Mouse (Mus musculus) lung, embryonic 14.5 days (tissue): ENCODE results near the gene Nfu1. TPM values are rescaled to one million over a fixed set of nuclear protein-coding genes. Genes with fewer than 3 reads are reported as not detected.

Experiments
- ATAC-seq: fragments of 200-750 bp; cut with Nextera tagmentation; 2 replicates; pipeline ENCODE4 v1.8.0; 2017; ENCODE audit warnings: mild to moderate bottlenecking, moderate TSS enrichment, moderate library complexity; ENCODE audit not compliant: insufficient read depth
- DNase-seq: peaks from one replicate; pipeline ENCODE4 v3.0.0-alpha.2; 2015
- H3K27ac ChIP-seq: fragments of 300-500 bp; sonication (generic); 2 replicates; pipeline ENCODE4 v1.5.1; 2014; ENCODE audit warnings: low read depth, mild to moderate bottlenecking, moderate library complexity
- H3K27me3 ChIP-seq: fragments of 300-500 bp; sonication (generic); 2 replicates; pipeline ENCODE4 v1.6.1; 2014; ENCODE audit warnings: low read length, control low read depth; ENCODE audit not compliant: insufficient read depth
- H3K36me3 ChIP-seq: fragments of 300-500 bp; sonication (generic); 2 replicates; pipeline ENCODE4 v1.6.1; 2014; ENCODE audit warnings: control low read depth; ENCODE audit not compliant: insufficient read depth
- H3K4me1 ChIP-seq: fragments of 300-500 bp; sonication (generic); 2 replicates; pipeline ENCODE4 v1.6.1; 2014; ENCODE audit warnings: antibody characterized with exemption, control low read depth; ENCODE audit not compliant: insufficient read depth
- H3K4me2 ChIP-seq: fragments of 300-500 bp; sonication (generic); 2 replicates; pipeline ENCODE4 v1.6.1; 2014; ENCODE audit warnings: mild to moderate bottlenecking
- H3K4me3 ChIP-seq: fragments of 300-500 bp; sonication (generic); 2 replicates; pipeline ENCODE4 v1.5.1; 2014; ENCODE audit warnings: low read depth, low read length
- H3K9ac ChIP-seq: fragments of 300-500 bp; sonication (generic); 2 replicates; pipeline ENCODE4 v1.6.1; 2014
- H3K9me3 ChIP-seq: fragments of 300-500 bp; sonication (generic); 2 replicates; pipeline ENCODE4 v1.6.1; 2016; ENCODE audit warnings: low read depth, low read length, control low read depth
- CTCF ChIP-seq: IDR thresholded peaks from 2 replicates; pipeline ENCODE4 v1.5.1; 2016; ENCODE audit warnings: antibody characterized with exemption, low read depth
- WGBS: fragments of 180-500 bp; shearing (Covaris S2); extraction: QIAGEN DNeasy Blood & Tissue Kit; methylation state at CpG from one replicate; pipeline ENCODE4 v1.1.7; 2014; 5-methylcytosine and 5-hydroxymethylcytosine counted together
- polyA plus RNA-seq: library from polyadenylated mRNA; unstranded; fragments of >200 nt; fragmentation: Nextera tagmentation; extraction: Ambion mirVana; gene quantifications from 2 replicates; pipeline ENCODE4 v1.2.1, GENCODE M21; 2014

Nfu1 gene
- polyA plus RNA-seq, 1 experiment from 2014 or later, result 88.4 TPM

DNA sequence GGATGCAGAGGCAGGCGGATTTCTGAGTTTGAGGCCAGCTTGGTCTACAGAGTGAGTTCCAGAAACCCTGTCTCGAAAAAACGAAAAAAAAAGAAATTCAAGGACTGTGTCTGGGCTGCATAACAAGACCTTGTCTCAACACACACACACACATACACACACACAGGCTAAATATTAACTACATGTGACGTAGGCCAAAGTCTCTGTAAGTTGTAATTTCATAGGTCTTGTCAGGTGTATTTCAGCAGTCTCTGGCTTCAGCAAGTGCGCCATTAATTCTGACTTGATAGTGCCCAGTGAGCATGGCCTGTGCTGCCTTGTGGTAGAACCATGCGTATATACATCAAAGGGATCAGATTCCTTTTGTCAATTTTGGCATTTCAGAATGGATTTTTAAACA, 7.0 kb upstream of the Nfu1 start:
- no peak for TF ChIP-seq CTCF
- Histone ChIP-seq H3K36me3 (peaks cover 16% of the 10 kb centered on the region), H3K9ac (no peak overlapping the region), H3K27ac (peak overlapping the region; percentile 36; the same call in 1 of the 2 replicates), H3K27me3 (no peaks in the 10 kb centered on the region), H3K4me1 (no peaks in the 10 kb centered on the region), H3K9me3 (no peaks in the 10 kb centered on the region), H3K4me2 (no peak overlapping the region), H3K4me3 (no peak overlapping the region)
- DNase-seq (no peak), ATAC-seq (no peak; the same call in 1 of the 2 replicates)
- 79% methylated on average over 6 of the region's 6 CpGs for WGBS

- Histone ChIP-seq H3K27me3 (no peaks in the 10 kb centered on the region), H3K4me2 (no peak overlapping the region), H3K36me3 (peaks cover 10% of the 10 kb centered on the region; the same call in 1 of the 2 replicates), H3K27ac (peak overlapping the region; percentile 36; the same call in 1 of the 2 replicates), H3K4me1 (no peaks in the 10 kb centered on the region), H3K4me3 (no peak overlapping the region), H3K9me3 (no peaks in the 10 kb centered on the region), H3K9ac (no peak overlapping the region; the same call in 1 of the 2 replicates)
- 41% methylated on average over 8 of the region's 8 CpGs for WGBS
- ATAC-seq, result peak; percentile 38; the same call in 1 of the 2 replicates
- peak; percentile 89 for TF ChIP-seq CTCF
- DNase-seq, result peak; percentile 95
These were observed 6.4 kb upstream of the Nfu1 start for GRCm38 (mm10) chr6:87002521-87003055.

DNA sequence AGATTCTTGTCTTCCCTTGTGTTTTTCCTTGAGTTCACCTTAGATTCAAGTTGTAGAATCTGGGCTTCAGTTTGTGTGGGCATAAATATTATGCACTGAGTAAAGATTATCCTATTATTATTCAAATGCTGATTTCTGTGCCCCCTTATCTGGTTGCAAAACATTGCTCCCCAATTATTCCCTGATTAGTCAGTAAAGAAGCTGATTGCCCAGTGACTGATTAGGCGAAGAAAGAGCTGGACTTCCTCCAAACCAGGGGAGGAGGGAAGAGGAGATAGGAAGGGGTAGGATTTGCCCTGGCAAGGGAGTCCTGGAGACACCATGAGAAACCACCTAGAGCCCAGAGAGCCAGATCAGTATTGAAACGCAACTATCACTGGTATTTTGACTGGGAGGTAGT, 4.9 kb upstream of the Nfu1 start:
- 74% methylated on average over 2 of the region's 2 CpGs for WGBS
- no peak overlapping the region for H3K4me2 ChIP-seq
- no peaks in the 10 kb centered on the region for H3K27me3 ChIP-seq
- H3K36me3 ChIP-seq, result no peaks in the 10 kb centered on the region
- no peaks in the 10 kb centered on the region for H3K4me1 ChIP-seq
- no peak for DNase-seq
- no peak overlapping the region for H3K4me3 ChIP-seq
- ATAC-seq, result no peak
- H3K9me3 ChIP-seq, result no peaks in the 10 kb centered on the region
- no peak for TF ChIP-seq CTCF
- no peak overlapping the region for H3K9ac ChIP-seq
- no peak overlapping the region for H3K27ac ChIP-seq

- ATAC-seq, result no peak
- Histone ChIP-seq H3K27ac (no peak overlapping the region), H3K4me1 (no peaks in the 10 kb centered on the region), H3K4me2 (no peak overlapping the region), H3K9ac (no peak overlapping the region), H3K4me3 (no peak overlapping the region), H3K36me3 (no peaks in the 10 kb centered on the region), H3K27me3 (no peaks in the 10 kb centered on the region), H3K9me3 (no peaks in the 10 kb centered on the region)
- no peak for DNase-seq
- TF ChIP-seq CTCF, result no peak
These were observed 3.5 kb upstream of the Nfu1 start for GRCm38 (mm10) chr6:87005577-87005976.

- H3K9ac ChIP-seq, result peak overlapping the region; percentile 96
- peak overlapping the region; percentile 87 for H3K4me3 ChIP-seq
- no peaks in the 10 kb centered on the region for H3K9me3 ChIP-seq
- peaks cover 16% of the 10 kb centered on the region for H3K36me3 ChIP-seq
- H3K4me1 ChIP-seq, result no peaks in the 10 kb centered on the region
- peak overlapping the region; percentile 90 for H3K27ac ChIP-seq
- WGBS, result under 1% methylated on average over 36 of the region's 36 CpGs
- DNase-seq (peak; percentile 96), ATAC-seq (peak; percentile 99)
- H3K27me3 ChIP-seq, result no peaks in the 10 kb centered on the region
- no peak for TF ChIP-seq CTCF
- H3K4me2 ChIP-seq, result peak overlapping the region; percentile 69
These were observed 774 bp downstream of the Nfu1 start for GRCm38 (mm10) chr6:87009692-87010328.

DNA sequence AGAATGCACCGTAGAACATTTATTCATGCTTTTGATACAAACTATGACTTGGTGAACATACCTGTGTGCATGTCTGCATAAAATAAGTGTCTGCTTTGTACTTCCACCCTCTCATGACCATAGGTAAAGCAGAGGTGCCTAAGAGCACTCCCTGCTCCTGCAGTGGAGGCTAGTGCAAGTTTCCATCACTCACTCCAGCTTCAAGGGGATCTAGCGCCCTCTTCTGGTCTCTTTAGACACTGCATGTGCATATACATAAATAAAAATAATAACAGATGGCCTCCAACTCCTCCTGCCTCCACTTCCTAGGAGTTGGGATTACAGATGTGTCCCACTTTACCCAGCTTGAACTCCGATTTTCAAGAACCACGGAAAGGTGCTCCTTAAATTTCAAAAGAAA, 7.9 kb downstream of the Nfu1 start:
- H3K27ac ChIP-seq, result no peak overlapping the region
- H3K4me3 ChIP-seq, result no peak overlapping the region
- 65% methylated on average over 4 of the region's 4 CpGs for WGBS
- no peaks in the 10 kb centered on the region for H3K4me1 ChIP-seq
- H3K36me3 ChIP-seq, result peaks cover 68% of the 10 kb centered on the region
- ATAC-seq (no peak), DNase-seq (peak; percentile 74)
- no peak overlapping the region for H3K9ac ChIP-seq
- no peaks in the 10 kb centered on the region for H3K27me3 ChIP-seq
- H3K9me3 ChIP-seq, result no peaks in the 10 kb centered on the region
- peak; percentile 66 for TF ChIP-seq CTCF
- no peak overlapping the region for H3K4me2 ChIP-seq

- H3K4me2 ChIP-seq, result no peak overlapping the region
- no peak overlapping the region for H3K27ac ChIP-seq
- DNase-seq, result no peak
- 88% methylated on average over 8 of the region's 8 CpGs for WGBS
- no peaks in the 10 kb centered on the region for H3K27me3 ChIP-seq
- H3K9ac ChIP-seq, result no peak overlapping the region
- no peak for TF ChIP-seq CTCF
- H3K36me3 ChIP-seq, result peaks cover 72% of the 10 kb centered on the region
- H3K4me1 ChIP-seq, result no peaks in the 10 kb centered on the region
- ATAC-seq, result no peak
- H3K9me3 ChIP-seq, result no peaks in the 10 kb centered on the region
- H3K4me3 ChIP-seq, result no peak overlapping the region
These were observed 9.8 kb downstream of the Nfu1 start for GRCm38 (mm10) chr6:87018874-87019273.
